ENCODE assay signal across 8 mouse cellular contexts in the genomic region with DNA sequence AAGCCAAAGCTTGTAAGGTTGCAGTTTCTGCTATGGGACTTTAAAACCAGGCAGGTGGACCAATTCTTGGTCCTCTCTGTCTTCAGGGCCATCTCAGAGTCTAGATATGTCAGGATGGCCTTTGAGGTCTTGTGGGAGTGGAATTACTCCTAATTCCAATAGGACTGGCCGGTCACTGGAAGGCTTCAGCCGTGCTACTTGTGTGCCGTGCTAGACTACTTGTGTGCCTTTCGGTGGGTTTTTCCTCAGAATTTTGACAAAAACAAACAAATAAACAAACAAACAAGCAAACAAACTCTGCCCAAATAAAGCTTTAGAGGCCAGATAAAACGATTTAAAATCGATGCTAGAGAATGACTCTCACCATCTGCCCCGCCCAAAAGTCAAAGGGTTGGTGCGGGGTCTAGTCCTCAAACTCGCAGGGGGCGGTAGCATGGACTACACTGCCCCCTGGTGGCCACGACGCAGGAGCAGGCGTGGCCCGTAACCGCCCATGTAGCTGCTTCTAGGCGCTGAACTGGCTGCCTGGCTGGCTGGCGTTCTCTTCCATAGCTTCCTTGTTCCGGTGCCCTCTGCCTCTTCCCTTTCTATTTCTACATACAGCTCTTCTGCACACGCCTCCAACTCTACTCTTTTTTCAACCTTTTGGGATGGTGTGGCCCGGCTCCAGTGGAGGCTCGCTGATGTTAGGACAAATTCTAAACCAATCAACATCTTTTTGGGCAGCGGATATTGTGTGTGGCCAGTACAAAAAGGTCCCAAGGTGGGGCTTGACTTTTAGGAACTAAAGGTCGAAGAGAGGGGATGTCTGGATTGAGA. TPM values are rescaled to one million over a fixed set of nuclear protein-coding genes. Genes with fewer than 3 reads are reported as not detected.
DNase-seq lines count a peak whose midpoint lies in the region; ATAC-seq and TF ChIP-seq lines count a peak whose summit lies in the region.

No protein-coding gene starts in this region.

- peak; percentile 87 for DNase-seq in gastrocnemius, postnatal 25 days
- DNase-seq in intestine, embryonic 14.5 days (ENCODE audit: low spot score): peak; percentile 89
- DNase-seq in left cerebral cortex, postnatal 14 days (ENCODE audit: low spot score in 2 of 2): peak; percentile 72 to 81
- peak; percentile 76 for DNase-seq in right cerebral cortex, postnatal 14 days
- peak; percentile 83 to 89 for DNase-seq in urinary bladder, postnatal 4 days (ENCODE audit: low spot score in 2 of 2)

- ATAC-seq in activated CD4-positive, CD25-positive, alpha-beta regulatory T cell, adult 4 months: peak; percentile 85
- peak; percentile 87 for ATAC-seq in intestine, embryonic 14.5 days (replicated peaks; ENCODE audit: low FRiP score, low TSS enrichment, low read depth)
- ATAC-seq in megakaryocyte-erythroid progenitor cell, adult 5-6 weeks (replicated peaks; ENCODE audit: low FRiP score, low TSS enrichment, poor library complexity, severe bottlenecking): peak; percentile 95

- H3K4me2 ChIP-seq in intestine, embryonic 14.5 days (ENCODE audit: low read length): peak overlapping the region; percentile 27

- H3K27ac ChIP-seq in cortical plate, adult 2 months (ENCODE audit: insufficient read depth, low read length): no peak overlapping the region
- H3K27ac ChIP-seq in intestine, embryonic 14.5 days (ENCODE audit: low read depth): peak overlapping the region; percentile 3; the same call in 1 of the 2 replicates

- WGBS in intestine, embryonic 14.5 days: 14% methylated on average over 23 of the region's 23 CpGs

- intact Hi-C loops in left cerebral cortex, postnatal 14 days (cut with DNase I): loop anchor here (2.0 to 5.0 kb wide), 3 partner anchors 90 to 240 kb away; no protein-coding TSS in a partner anchor

- no peaks in the 10 kb centered on the region for H3K9me3 ChIP-seq in intestine, embryonic 14.5 days (ENCODE audit: control insufficient read depth, low read length)

- H3K4me3 ChIP-seq in cortical plate, adult 2 months (ENCODE audit: insufficient read depth, low read length): no peak overlapping the region
- H3K4me3 ChIP-seq in intestine, embryonic 14.5 days (ENCODE audit: low read depth, low read length): 0 out of 2 replicates have a peak overlapping the region, but pooled peaks have one; percentile 2

- H3K9ac ChIP-seq in intestine, embryonic 14.5 days (ENCODE audit: low read length): peak overlapping the region; percentile 32; the same call in 1 of the 2 replicates

- no peak for TF ChIP-seq POLR2A in cortical plate, adult 2 months (IDR thresholded peaks at IDR 0.05; ENCODE audit: extremely low read depth, insufficient read depth, low read length)

- no peaks in the 10 kb centered on the region for H3K4me1 ChIP-seq in cortical plate, adult 2 months (ENCODE audit: control insufficient read depth, insufficient read depth, low read length)
- peaks cover 14% of the 10 kb centered on the region for H3K4me1 ChIP-seq in intestine, embryonic 14.5 days (replicated peaks; ENCODE audit: control insufficient read depth, insufficient read depth, low read length)

- H3K27me3 ChIP-seq in intestine, embryonic 14.5 days (replicated peaks; ENCODE audit: control insufficient read depth, insufficient read depth, low read length): no peaks in the 10 kb centered on the region

- TF ChIP-seq CTCF in cortical plate, adult 2 months (IDR thresholded peaks at IDR 0.05; ENCODE audit: extremely low read depth, insufficient read depth, low read length): peak; percentile 64

- no peaks in the 10 kb centered on the region for H3K36me3 ChIP-seq in intestine, embryonic 14.5 days (ENCODE audit: control insufficient read depth, insufficient read depth, low read length)

RNA-seq across cellular contexts. Expression of a gene that starts 5.4 kb away (rescaled TPM):
- not detected for polyA plus RNA-seq in activated CD4-positive, CD25-positive, alpha-beta regulatory T cell, adult 4 months (2017; shearing (Covaris generic))
- polyA plus RNA-seq in cortical plate, adult 2 months (2012; rRNA removed): not detected in 2 replicates
- not detected for total RNA-seq in gastrocnemius, postnatal 25 days (2021)
- not detected in 2 replicates for polyA plus RNA-seq in intestine, embryonic 14.5 days (2014; fragmentation: Nextera tagmentation; extraction: Ambion mirVana)
- total RNA-seq in left cerebral cortex, postnatal 14 days (2021): not detected
- total RNA-seq in megakaryocyte-erythroid progenitor cell, adult 5-6 weeks (2014; fragmentation: Nextera tagmentation): not detected in 2 replicates
- total RNA-seq in megakaryocyte-erythroid progenitor cell, adult 5-6 weeks (2017): not detected in 2 replicates

RNA-seq across cellular contexts. Expression of a gene that starts 53.0 kb away (rescaled TPM):
- 10 to 100 TPM; 23.1 to 40.1 TPM for polyA plus RNA-seq in activated CD4-positive, CD25-positive, alpha-beta regulatory T cell, adult 4 months (2017; shearing (Covaris generic))
- 79.3 and 81.3 TPM in 2 replicates for polyA plus RNA-seq in cortical plate, adult 2 months (2012; rRNA removed)
- total RNA-seq in gastrocnemius, postnatal 25 days (2021): 10 to 100 TPM; 25.1 to 26.0 TPM
- 10.7 and 11.7 TPM in 2 replicates for polyA plus RNA-seq in intestine, embryonic 14.5 days (2014; fragmentation: Nextera tagmentation; extraction: Ambion mirVana)
- total RNA-seq in left cerebral cortex, postnatal 14 days (2021): 100 to 1,000 TPM; 101 to 139 TPM
- 29.8 and 39.1 TPM in 2 replicates for total RNA-seq in megakaryocyte-erythroid progenitor cell, adult 5-6 weeks (2014; fragmentation: Nextera tagmentation)
- 25.3 and 26.5 TPM in 2 replicates for total RNA-seq in megakaryocyte-erythroid progenitor cell, adult 5-6 weeks (2017)
